Mouse (Mus musculus) adrenal gland, postnatal 4 days (tissue): ENCODE measurements around the gene Fam71f2. TPM values are rescaled to one million over a fixed set of nuclear protein-coding genes. Genes with fewer than 3 reads are reported as not detected.

Experiments used
- DNase-seq, 2 experiments: peaks; one replicate each; pipeline ENCODE4 v3.0.0; 2021 to 2022; ENCODE audit warnings: low spot score in 2 of 2, mixed read lengths in 2 of 2
- total RNA-seq, 2 experiments: library from RNA; stranded (reverse); gene quantifications; 2 replicates each; pipeline ENCODE4 v1.2.3; 2021

Fam71f2 gene
- total RNA-seq, 2 experiments from 2014 or later: 0.31 TPM; not detected in 1

GRCm38 (mm10) chr6:29276746-29277145, 2.6 kb upstream of the Fam71f2 start:
- DNase-seq: no peak

- DNase-seq: no peak
Observed at GRCm38 (mm10) chr6:29278513-29279267, 703 bp upstream of the Fam71f2 start.

GRCm38 (mm10) chr6:29280671-29281070, 1.3 kb downstream of the Fam71f2 start:
- no peak for DNase-seq

- no peak for DNase-seq
Observed at GRCm38 (mm10) chr6:29286870-29287269, 7.5 kb downstream of the Fam71f2 start.

GRCm38 (mm10) chr6:29287481-29287880, 8.1 kb downstream of the Fam71f2 start:
- DNase-seq: no peak

- DNase-seq: no peak
Observed at GRCm38 (mm10) chr6:29287944-29288343, 8.6 kb downstream of the Fam71f2 start.

GRCm38 (mm10) chr6:29288651-29289050, 9.3 kb downstream of the Fam71f2 start:
- DNase-seq: no peak

- DNase-seq: no peak
Observed at GRCm38 (mm10) chr6:29299112-29299511, 19.7 kb downstream of the Fam71f2 start.

- no peak for DNase-seq
Observed at GRCm38 (mm10) chr6:29303251-29303650, 23.9 kb downstream of the Fam71f2 start.

GRCm38 (mm10) chr6:29303726-29304125, 24.3 kb downstream of the Fam71f2 start:
- DNase-seq: no peak

GRCm38 (mm10) chr6:29305462-29305861, 26.1 kb downstream of the Fam71f2 start:
- no peak for DNase-seq

GRCm38 (mm10) chr6:29308846-29309605, 29.6 kb downstream of the Fam71f2 start:
- no peak for DNase-seq

GRCm38 (mm10) chr6:29313690-29314202, 34.4 kb downstream of the Fam71f2 start:
- DNase-seq: no peak

- no peak for DNase-seq
Observed at GRCm38 (mm10) chr6:29317286-29317685, 37.9 kb downstream of the Fam71f2 start.

- no peak for DNase-seq
Observed at GRCm38 (mm10) chr6:29317941-29318340, 38.5 kb downstream of the Fam71f2 start.

- DNase-seq: peak; percentile 5 to 47
Observed at GRCm38 (mm10) chr6:29318879-29319278, 39.5 kb downstream of the Fam71f2 start, which contains the start of gene Fam71f1. Fam71f1 (plus strand) TSS chr6:29319140.

- no peak for DNase-seq
Observed at GRCm38 (mm10) chr6:29321586-29321985, 42.2 kb downstream of the Fam71f2 start.

GRCm38 (mm10) chr6:29322147-29322546, 42.8 kb downstream of the Fam71f2 start:
- DNase-seq: no peak

- DNase-seq: no peak
Observed at GRCm38 (mm10) chr6:29322735-29323134, 43.3 kb downstream of the Fam71f2 start.

GRCm38 (mm10) chr6:29326961-29327360, 47.6 kb downstream of the Fam71f2 start:
- DNase-seq: no peak

- DNase-seq: no peak
Observed at GRCm38 (mm10) chr6:29329514-29329913, 50.1 kb downstream of the Fam71f2 start.
